Mouse (Mus musculus): ENCODE measurements around the gene Garem2. TPM values are rescaled to one million over a fixed set of nuclear protein-coding genes. Genes with fewer than 3 reads are reported as not detected.

Gene Garem2
- total RNA-seq, 2 experiments from 2014 or later: 10.3 to 10.8 TPM

DNA sequence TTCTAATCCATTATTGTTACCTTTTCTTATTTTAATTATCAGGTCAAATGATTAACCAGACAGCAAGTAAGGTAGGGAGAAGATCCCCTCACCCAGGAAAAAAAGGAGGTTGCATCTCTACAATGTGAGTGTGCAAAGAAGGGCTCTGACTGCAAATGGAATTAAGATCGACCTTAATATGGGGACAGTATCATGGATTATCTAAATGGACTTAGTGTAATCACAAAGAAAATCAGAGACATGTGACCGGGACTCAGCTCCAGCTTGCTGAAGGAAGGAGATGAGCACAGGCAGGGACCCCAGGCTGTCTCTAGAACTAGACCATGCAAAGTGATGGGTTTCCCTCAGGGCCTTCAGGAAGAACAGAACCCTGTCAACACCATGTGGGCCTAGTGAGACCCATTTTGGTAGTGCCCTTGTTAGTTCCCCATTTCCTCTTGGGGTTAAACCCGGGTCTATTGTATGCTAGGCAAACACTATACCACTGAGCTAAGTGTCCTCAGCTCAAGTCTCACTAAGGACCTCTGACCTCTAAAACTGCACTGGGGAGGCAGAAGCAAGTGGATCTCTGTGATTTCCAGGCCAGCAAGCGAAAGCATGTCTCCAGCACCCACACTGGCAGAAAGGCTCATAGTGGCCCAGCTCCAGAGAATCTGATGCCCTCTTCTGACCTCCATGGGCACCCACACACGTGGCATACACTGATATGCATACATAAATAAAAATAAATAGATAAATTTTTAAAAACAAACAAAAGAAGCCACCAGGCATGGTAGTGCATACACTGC is 43.4 kb downstream of the Garem2 start:
- no peak for DNase-seq
- intact Hi-C loops (cut with DNase I): no loop called here

- no peak for DNase-seq
- intact Hi-C loops (cut with DNase I): no loop called here
Observed at GRCm38 (mm10) chr5:30152007-30152406, 47.0 kb downstream of the Garem2 start.

GRCm38 (mm10) chr5:30152413-30152812 is 47.5 kb downstream of the Garem2 start:
- intact Hi-C loops (cut with DNase I): no loop called here
- no peak for DNase-seq

DNA sequence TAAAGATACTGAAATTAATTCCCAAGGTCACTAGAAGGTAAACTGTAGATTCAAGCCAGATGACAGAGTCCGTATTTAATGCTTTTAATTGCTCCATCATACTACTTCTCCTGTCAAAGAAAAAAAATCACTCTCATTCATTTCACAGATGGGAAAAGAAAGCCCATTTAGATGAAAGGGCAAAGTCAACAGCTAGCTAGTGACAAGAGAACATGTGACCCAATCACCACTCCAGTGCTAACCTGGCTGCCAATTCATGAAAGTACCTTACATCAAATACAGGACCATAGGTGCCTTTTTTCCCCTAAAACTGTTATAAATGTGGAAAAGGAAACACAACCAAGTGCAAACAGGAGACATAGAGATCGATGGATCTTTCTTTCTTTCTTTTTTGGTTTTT is 48.3 kb downstream of the Garem2 start:
- no peak for DNase-seq
- intact Hi-C loops (cut with DNase I): no loop called here

- DNase-seq: no peak
- intact Hi-C loops (cut with DNase I): no loop called here
Observed at GRCm38 (mm10) chr5:30154013-30154412, 49.1 kb downstream of the Garem2 start.

DNA sequence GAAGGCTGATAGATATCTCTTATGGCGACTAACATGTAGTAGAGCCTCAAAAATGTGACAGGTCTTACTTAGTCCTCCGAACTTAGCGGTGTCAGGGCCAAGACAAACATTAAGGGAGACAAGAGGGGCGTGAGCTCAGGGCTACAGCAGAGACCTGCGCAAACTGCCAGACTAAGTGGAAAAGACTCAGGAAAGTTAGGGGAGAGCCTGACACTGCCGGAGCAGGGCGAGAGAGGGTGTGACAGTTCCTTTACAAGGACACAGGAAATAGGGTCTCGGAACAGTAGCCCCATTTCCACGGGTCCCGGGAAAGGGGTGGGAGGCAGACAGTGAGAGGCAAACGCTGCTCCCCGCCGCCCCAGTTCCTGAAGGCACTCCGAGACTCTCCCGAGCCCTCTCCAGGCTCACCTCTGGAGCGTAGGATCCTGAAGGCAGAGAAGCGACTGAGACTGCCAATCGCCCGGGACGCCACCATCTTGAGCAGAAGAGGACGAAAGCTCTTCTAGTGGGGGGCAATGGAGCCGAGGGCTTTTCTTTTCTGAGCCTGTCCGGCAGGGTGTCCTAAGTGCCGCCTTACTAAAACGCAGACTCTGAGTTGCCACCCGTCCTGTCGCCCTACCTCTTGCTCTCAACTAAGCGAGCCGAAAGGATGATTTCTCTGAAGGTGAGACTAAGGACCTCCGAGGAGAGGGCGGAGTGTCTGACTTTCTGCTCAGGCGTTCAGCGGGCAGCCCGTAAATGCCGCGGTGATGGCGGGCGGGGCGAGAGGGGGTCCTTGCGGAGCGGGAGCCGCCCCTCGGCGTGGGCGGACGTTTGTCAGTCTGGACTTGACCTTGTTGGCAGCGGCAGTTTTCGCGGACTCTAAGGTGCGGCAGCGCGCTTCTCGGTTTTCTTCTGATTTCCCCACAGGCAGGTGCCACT is 49.8 kb downstream of the Garem2 start, which contains the start of the genes Hadha and Hadhb:
Hadha (minus strand) TSS at position 689 of the 921 bp plus-strand sequence.
Hadhb (plus strand) TSS at position 775 of the 921 bp plus-strand sequence.
- intact Hi-C loops (cut with DNase I): no loop called here
- peak; percentile 92 for DNase-seq

DNA sequence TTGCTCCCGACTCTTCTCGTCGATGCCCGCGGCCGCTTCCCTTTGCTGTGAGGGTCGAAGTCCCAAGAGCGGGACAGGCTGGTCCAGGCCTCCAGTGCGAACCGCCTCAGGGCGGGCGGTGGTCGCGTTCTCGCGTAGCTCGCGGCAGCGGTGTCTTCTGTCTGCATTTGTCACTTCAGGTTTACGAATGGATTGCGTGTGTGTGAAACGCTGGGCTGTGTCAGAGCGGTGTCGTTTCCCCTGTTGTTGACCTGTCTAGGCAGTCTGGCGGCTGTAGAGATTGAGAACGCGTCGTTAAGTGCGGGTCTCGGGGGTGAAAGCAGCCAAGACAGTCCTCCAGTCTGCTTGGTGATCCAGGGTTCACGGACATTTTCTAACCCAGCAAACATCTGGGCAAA is 50.4 kb downstream of the Garem2 start:
- DNase-seq: no peak
- intact Hi-C loops (cut with DNase I): no loop called here

DNA sequence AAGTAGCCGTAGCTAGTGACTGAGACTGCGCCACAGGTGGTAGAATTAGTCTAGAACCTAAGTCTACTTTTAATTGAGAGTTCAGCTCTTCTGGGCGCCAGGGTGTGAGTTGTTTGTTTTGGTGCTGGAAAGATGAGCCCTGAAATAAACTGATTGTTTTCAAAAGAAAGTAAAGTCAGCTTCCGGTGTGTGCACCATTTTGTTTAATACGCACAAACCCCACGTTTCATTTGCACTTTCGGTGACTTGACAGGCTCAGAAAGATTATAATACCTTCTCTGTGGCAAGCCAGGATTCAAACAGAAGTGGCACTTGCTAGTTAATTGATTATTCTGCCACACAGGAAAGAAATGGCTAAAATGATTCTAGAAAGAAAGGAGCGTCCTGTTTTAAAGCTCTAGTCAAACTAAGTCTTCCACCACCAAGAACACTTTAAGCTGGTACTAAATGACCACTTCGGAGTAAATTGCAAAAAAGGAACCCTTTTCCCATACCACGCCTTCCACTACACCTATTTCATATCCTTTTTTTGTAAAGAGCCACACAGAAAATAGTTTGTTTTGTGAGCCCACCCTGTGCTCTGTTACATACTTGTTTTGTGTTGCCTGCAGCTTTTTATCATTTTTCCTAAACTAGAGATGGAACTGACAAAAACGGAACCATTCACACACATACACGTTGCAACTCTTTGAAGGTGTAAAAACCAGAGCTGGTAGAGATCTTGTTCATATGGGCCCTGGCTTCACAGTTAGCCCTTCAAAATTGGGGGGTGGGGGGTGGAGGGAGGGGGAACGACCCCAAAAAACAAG is 51.1 kb downstream of the Garem2 start:
- intact Hi-C loops (cut with DNase I): no loop called here
- DNase-seq: no peak

DNA sequence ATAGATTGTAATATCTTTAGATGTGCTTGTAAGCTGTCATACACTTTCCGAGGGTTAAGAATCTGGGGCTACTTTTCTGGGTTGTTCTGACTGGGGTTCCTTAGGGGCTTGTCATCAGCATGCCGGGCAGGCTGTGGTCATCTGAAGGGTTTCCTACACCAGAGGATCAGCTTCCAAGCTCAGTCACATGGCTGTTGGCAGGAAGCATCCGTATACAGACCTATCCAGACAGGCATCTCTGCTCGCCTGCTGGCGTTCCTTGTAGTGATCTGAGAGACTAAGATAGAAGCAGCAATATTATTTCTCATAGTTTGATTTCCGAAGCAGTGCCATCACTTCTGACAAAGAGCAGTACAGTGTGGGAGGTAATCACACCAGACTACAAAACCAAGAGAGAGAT is 54.6 kb downstream of the Garem2 start:
- intact Hi-C loops (cut with DNase I): no loop called here
- DNase-seq: no peak

DNA sequence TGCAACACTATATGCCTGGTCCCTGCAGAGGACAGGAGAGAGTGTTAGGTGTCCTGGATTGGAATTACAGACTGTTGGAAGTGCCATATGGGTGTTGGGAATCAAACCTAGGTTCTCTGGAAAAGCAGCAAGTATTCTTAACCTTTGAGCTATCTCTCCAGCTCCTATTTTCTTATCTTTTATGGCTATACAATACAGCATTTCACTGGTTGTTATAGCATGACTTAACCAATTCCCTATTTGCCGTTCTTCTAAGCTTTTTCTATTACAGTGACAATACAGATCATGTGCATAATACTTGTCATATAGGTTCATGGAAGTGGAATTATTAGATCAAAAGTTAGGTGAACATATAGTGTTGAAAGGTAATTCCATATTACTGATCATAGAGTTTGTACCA is 56.9 kb downstream of the Garem2 start:
- intact Hi-C loops (cut with DNase I): no loop called here
- no peak for DNase-seq

DNA sequence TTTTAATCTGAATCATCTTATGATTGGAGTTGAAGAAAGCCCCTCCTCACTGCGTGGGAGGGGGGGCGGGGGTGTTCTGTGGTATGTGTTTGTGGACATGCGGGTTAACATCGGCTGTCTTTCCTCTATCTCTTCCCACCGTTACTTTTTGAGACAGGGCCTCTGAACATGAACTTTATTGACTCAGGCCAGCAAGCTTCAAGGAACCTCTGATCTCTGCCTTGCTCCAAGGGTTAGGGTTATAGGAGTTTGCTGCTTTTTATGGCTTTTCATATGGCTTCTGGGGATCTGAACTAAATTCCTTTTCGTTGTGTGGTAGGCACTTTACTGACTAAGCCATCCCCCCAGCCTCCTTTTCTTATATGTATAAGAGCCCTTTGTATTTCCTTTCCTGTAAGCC is 57.4 kb downstream of the Garem2 start:
- intact Hi-C loops (cut with DNase I): no loop called here
- no peak for DNase-seq

- intact Hi-C loops (cut with DNase I): no loop called here
- no peak for DNase-seq
Observed at GRCm38 (mm10) chr5:30165234-30165946, 60.4 kb downstream of the Garem2 start.

Other genes starting within 250 kb of the Garem2 start
- not detected for gene Il6, start 92.0 kb upstream of the Garem2 start, total RNA-seq (2021)
- gene Tyms, start 31.5 kb upstream of the Garem2 start, total RNA-seq (2021): 10 to 100 TPM; 14.9 to 15.9 TPM
- gene 3110082J24Rik, start 925 bp downstream of the Garem2 start, total RNA-seq (2021): 1 to 10 TPM; 1.6 to 2.6 TPM
- gene Hadha, start 50.0 kb downstream of the Garem2 start, total RNA-seq (2021): 10 to 100 TPM; 58.6 to 61.6 TPM
- 10 to 100 TPM; 42.2 to 44.9 TPM for gene Hadhb, start 50.1 kb downstream of the Garem2 start, total RNA-seq (2021)
- gene Adgrf3, start 100.6 kb downstream of the Garem2 start, total RNA-seq (2021): not detected
- gene Selenoi, start 127.4 kb downstream of the Garem2 start, total RNA-seq (2021): 10 to 100 TPM; 67.2 to 78.6 TPM
- gene Drc1, start 176.2 kb downstream of the Garem2 start, total RNA-seq (2021): 10 to 100 TPM; 12.6 to 14.6 TPM

Data from left cerebral cortex, postnatal 4 days (tissue).